Mouse (Mus musculus): ENCODE results near the gene Pigl. TPM values are rescaled to one million over a fixed set of nuclear protein-coding genes. Genes with fewer than 3 reads are reported as not detected.

Gene Pigl
- polyA plus RNA-seq, 1 experiment from 2014 or later, result 10.5 TPM

DNA sequence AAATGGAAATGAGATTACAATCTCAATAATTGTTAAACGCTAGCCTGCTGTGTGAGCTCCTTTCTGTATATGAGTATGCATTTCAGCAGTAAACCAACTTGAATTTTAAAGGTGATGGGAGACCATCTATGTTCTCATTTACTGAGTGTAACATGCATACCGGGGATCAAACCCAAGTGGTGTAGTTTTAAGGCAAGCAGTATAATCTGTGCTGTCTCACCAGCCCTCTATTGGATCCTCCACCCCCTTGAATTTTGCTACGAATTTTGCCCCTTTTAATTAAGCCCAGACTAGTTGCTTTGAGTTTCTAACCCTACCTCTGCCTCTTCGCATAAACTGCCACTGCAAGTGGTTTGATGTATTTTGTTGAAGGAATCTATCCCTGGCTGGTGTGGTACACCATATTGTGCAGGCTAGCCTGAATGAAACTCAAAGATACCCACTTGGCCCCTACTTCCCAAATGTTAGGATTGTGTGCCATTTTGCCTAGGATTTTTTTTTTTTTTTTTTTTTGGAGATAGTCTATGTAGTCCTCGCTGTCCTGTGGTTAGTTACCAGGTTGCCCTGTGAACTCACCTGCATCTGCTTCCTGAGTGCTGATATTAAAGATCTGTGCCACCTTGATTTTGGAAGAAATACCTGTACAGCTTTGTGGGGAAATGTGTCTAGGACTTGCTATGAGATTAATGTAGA lies 96.0 kb downstream of the Pigl start:
- Histone ChIP-seq H3K4me1 (peaks cover 31% of the 10 kb centered on the region), H3K36me3 (peaks cover 20% of the 10 kb centered on the region; the same call in 1 of the 2 replicates), H3K4me2 (replicated peaks) (peak overlapping the region; percentile 98), H3K27ac (no peak overlapping the region), H3K4me3 (peak overlapping the region; percentile 47), H3K27me3 (no peaks in the 10 kb centered on the region), H3K9ac (peak overlapping the region; percentile 47), H3K9me3 (replicated peaks) (no peaks in the 10 kb centered on the region)
- 76% methylated on average over 5 of the region's 5 CpGs for WGBS
- no peak for ATAC-seq (ENCODE audit: low FRiP score)

GRCm38 (mm10) chr11:62554934-62555517 lies 96.8 kb downstream of the Pigl start:
- no peak overlapping the region for H3K27ac ChIP-seq
- H3K4me2 ChIP-seq (replicated peaks), result peak overlapping the region; percentile 98
- H3K27me3 ChIP-seq, result no peaks in the 10 kb centered on the region
- H3K36me3 ChIP-seq, result peaks cover 20% of the 10 kb centered on the region; the same call in 1 of the 2 replicates
- H3K9me3 ChIP-seq (replicated peaks), result no peaks in the 10 kb centered on the region
- H3K4me1 ChIP-seq, result peaks cover 26% of the 10 kb centered on the region
- H3K4me3 ChIP-seq, result peak overlapping the region; percentile 47
- H3K9ac ChIP-seq, result no peak overlapping the region; the same call in 1 of the 2 replicates
- ATAC-seq (ENCODE audit: low FRiP score), result no peak

DNA sequence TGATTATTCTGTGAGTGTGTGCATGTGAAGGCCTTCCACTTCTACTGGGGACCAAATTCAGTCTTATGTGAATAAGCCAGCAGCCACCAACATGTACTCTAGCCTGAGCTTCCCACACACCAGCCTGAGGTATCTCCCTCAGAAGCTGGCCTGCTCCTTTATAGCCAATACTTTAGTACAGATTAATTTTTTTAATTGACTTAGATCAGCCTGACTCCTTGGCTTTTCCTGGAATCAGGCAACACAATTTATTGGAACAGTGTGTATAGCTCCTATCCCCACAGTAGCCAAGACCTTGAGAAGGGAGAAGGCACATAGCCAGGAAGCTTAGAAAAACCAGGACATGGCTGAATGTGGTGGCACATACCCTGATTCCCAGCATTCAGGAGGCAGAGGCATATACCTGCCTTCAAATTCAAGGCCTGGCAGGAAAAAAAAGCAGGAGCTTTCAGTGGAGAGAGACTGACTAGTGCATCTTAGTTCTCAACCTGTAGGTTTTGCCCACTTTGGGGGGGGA lies 97.7 kb downstream of the Pigl start:
- ATAC-seq (ENCODE audit: low FRiP score), result no peak
- Histone ChIP-seq H3K36me3 (peaks cover 20% of the 10 kb centered on the region; the same call in 1 of the 2 replicates), H3K9ac (no peak overlapping the region), H3K9me3 (replicated peaks) (no peaks in the 10 kb centered on the region), H3K4me1 (peaks cover 26% of the 10 kb centered on the region), H3K27ac (no peak overlapping the region), H3K4me3 (no peak overlapping the region), H3K4me2 (replicated peaks) (peak overlapping the region; percentile 98; the same call in 1 of the 2 replicates), H3K27me3 (no peaks in the 10 kb centered on the region)

DNA sequence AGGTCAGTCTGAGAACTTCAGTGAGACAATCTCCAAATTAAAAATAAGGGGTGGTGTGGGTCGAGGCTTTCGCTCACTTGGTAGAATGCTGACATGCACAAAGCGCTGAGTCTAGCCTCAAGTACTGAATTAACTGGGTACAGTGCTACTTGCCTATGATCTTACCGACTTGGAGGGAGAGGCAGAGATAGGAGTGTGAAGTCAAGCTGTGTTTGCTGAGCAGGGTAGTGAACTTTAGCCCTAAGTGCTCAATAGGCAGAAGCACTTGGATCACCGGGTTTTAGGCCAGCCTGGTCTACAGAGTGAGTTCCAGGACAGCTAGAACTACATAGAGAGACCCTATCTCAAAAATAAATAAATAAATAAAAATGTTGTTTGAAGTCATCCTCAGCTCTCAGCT lies 98.9 kb downstream of the Pigl start:
- ATAC-seq (ENCODE audit: low FRiP score), result no peak
- peaks cover 26% of the 10 kb centered on the region for H3K4me1 ChIP-seq
- H3K27ac ChIP-seq, result no peak overlapping the region
- H3K36me3 ChIP-seq, result peaks cover 20% of the 10 kb centered on the region; the same call in 1 of the 2 replicates
- no peak overlapping the region for H3K4me2 ChIP-seq (replicated peaks)
- no peaks in the 10 kb centered on the region for H3K9me3 ChIP-seq (replicated peaks)
- WGBS, result 66% methylated on average over 5 of the region's 5 CpGs
- H3K9ac ChIP-seq, result no peak overlapping the region
- no peaks in the 10 kb centered on the region for H3K27me3 ChIP-seq
- no peak overlapping the region for H3K4me3 ChIP-seq

DNA sequence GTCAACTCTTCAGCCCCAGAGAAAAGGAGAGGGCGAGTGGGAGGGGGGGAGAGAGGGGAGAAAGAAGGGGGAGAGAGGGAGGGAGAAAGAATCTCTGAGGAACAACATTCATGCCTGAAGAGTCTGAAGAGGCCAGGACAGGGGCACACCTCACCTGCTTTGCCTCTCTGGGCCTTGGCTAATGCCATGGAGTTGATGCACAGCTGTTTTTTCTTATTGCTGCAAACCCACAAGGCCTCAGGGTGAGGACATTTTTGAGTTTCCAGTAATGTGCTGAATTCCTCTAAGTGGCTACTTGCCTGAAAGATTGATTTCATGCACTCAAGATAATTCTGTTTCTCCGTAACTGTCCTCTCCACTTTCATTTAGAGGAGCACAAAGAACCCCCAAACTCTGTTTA lies 99.9 kb downstream of the Pigl start:
- Histone ChIP-seq H3K9me3 (replicated peaks) (no peaks in the 10 kb centered on the region), H3K36me3 (peaks cover 19% of the 10 kb centered on the region; the same call in 1 of the 2 replicates), H3K4me1 (peaks cover 26% of the 10 kb centered on the region), H3K9ac (no peak overlapping the region), H3K27ac (no peak overlapping the region), H3K27me3 (no peaks in the 10 kb centered on the region), H3K4me2 (replicated peaks) (no peak overlapping the region), H3K4me3 (no peak overlapping the region)
- 61% methylated on average over 2 of the region's 2 CpGs for WGBS
- no peak for ATAC-seq (ENCODE audit: low FRiP score)

DNA sequence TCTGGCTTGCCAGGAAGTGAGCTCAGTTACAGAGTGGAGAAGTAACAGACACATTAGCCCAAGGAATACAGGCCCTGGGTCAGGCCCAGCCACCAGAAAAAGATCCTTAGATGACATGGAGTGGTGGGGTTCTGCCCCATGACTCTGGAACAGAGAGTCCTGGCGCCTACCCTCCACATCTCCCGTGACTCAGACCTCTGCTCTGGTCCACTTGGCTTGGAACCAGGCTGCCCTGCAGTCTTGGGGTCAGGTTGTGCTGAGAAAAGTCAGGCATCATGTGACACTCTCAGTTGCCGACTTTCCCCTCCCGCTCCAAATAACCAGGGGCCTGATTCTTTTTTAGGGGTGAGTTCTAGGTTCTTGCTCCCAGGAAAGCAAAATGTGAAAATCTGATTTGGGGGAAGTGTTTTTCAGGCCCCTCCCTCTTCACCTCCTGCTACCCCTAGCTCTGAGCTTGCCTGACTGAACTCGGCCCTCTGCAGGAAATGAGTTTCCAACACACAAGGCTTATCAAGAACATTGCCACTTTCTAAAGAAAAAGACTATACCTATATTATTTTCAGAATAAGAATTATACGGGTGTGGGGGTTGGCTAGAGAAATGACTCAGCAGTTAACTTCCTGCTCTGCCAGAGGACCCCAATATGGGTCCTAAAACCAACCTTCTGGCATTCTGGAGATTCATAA lies 100.8 kb downstream of the Pigl start:
- H3K27ac ChIP-seq, result no peak overlapping the region
- H3K9ac ChIP-seq, result no peak overlapping the region
- H3K36me3 ChIP-seq, result peaks cover 13% of the 10 kb centered on the region; the same call in 1 of the 2 replicates
- H3K27me3 ChIP-seq, result no peaks in the 10 kb centered on the region
- no peak overlapping the region for H3K4me2 ChIP-seq (replicated peaks)
- no peaks in the 10 kb centered on the region for H3K9me3 ChIP-seq (replicated peaks)
- H3K4me3 ChIP-seq, result no peak overlapping the region
- 66% methylated on average over 6 of the region's 6 CpGs for WGBS
- no peak for ATAC-seq (ENCODE audit: low FRiP score)
- H3K4me1 ChIP-seq, result peaks cover 17% of the 10 kb centered on the region

GRCm38 (mm10) chr11:62560463-62561016 lies 102.3 kb downstream of the Pigl start:
- H3K4me2 ChIP-seq (replicated peaks), result peak overlapping the region; percentile 54
- 0 out of 2 replicates have a peak, but pooled peaks cover under 1% of the 10 kb centered on the region for H3K36me3 ChIP-seq
- H3K9ac ChIP-seq, result peak overlapping the region; percentile 42
- H3K27me3 ChIP-seq, result no peaks in the 10 kb centered on the region
- H3K4me1 ChIP-seq, result peaks cover 3% of the 10 kb centered on the region; the same call in 1 of the 2 replicates
- H3K27ac ChIP-seq, result no peak overlapping the region
- peak overlapping the region; percentile 25 for H3K4me3 ChIP-seq
- 36% methylated on average over 43 of the region's 43 CpGs for WGBS
- no peak for ATAC-seq (ENCODE audit: low FRiP score)
- no peaks in the 10 kb centered on the region for H3K9me3 ChIP-seq (replicated peaks)

DNA sequence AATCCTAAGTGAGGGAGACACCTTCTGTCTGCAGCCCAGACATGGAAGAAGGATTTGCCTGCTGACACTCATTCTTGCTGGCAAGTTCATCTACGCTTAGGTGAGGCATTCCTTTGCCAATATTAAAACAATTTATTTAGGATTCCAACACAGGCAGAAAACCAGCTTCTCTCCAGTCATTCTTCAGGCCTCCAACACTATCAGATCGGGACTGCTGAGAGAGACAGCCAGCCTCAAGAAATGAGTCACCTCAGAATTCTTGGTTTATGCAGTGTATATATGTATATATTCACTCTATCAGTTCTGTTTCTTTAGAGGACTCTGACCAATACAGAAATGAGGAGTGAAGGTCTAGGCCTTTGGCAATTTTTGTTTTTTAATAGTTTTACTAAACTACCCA lies 105.3 kb downstream of the Pigl start:
- Histone ChIP-seq H3K27ac (no peak overlapping the region), H3K4me3 (no peak overlapping the region), H3K4me2 (replicated peaks) (no peak overlapping the region), H3K9me3 (replicated peaks) (no peaks in the 10 kb centered on the region), H3K4me1 (no peaks in the 10 kb centered on the region), H3K36me3 (no peaks in the 10 kb centered on the region), H3K27me3 (no peaks in the 10 kb centered on the region), H3K9ac (no peak overlapping the region)
- ATAC-seq (ENCODE audit: low FRiP score), result no peak
- 88% methylated on average over 2 of the region's 2 CpGs for WGBS

Other genes with a start within 250 kb of the Pigl start
- gene Adora2b, start 209.5 kb upstream of the Pigl start, polyA plus RNA-seq (2016; fragmentation: Nextera tagmentation; extraction: Ambion mirVana), result 5.1 and 6.2 TPM in 2 replicates
- gene Zswim7, start 177.1 kb upstream of the Pigl start, polyA plus RNA-seq (2016; fragmentation: Nextera tagmentation; extraction: Ambion mirVana), result 17.1 TPM in 2 replicates
- gene Ttc19, start 177.0 kb upstream of the Pigl start, polyA plus RNA-seq (2016; fragmentation: Nextera tagmentation; extraction: Ambion mirVana), result 33.8 and 36.1 TPM in 2 replicates
- 200 and 201 TPM in 2 replicates for gene Ncor1, start 81 bp downstream of the Pigl start, polyA plus RNA-seq (2016; fragmentation: Nextera tagmentation; extraction: Ambion mirVana)
- gene Cenpv, start 80.8 kb downstream of the Pigl start, polyA plus RNA-seq (2016; fragmentation: Nextera tagmentation; extraction: Ambion mirVana), result 47.2 and 51.6 TPM in 2 replicates
- gene Ubb, start 92.7 kb downstream of the Pigl start, polyA plus RNA-seq (2016; fragmentation: Nextera tagmentation; extraction: Ambion mirVana), result 3,674 and 3,736 TPM in 2 replicates
- 10.8 and 14.3 TPM in 2 replicates for gene Trpv2, start 116.0 kb downstream of the Pigl start, polyA plus RNA-seq (2016; fragmentation: Nextera tagmentation; extraction: Ambion mirVana)
- gene Lrrc75a, start 190.1 kb downstream of the Pigl start, polyA plus RNA-seq (2016; fragmentation: Nextera tagmentation; extraction: Ambion mirVana), result 18.0 and 19.1 TPM in 2 replicates
- 34.5 and 38.7 TPM in 2 replicates for gene Mmgt2, start 190.2 kb downstream of the Pigl start, polyA plus RNA-seq (2016; fragmentation: Nextera tagmentation; extraction: Ambion mirVana)

All from hindbrain, embryonic 12.5 days (tissue).